Mouse (Mus musculus) B cell, adult 2 months (primary cell): ENCODE measurements around the gene Vmn1r37.
"Not testable (repeated sequence)": the region's sequence is repeated elsewhere in the genome, so short reads cannot be mapped to it uniquely, and the experiment has no call there.

Experiments
- DNase-seq, 2 experiments: peaks; one replicate each; pipeline ENCODE4 v3.0.0; 2022

Gene Vmn1r37

DNA sequence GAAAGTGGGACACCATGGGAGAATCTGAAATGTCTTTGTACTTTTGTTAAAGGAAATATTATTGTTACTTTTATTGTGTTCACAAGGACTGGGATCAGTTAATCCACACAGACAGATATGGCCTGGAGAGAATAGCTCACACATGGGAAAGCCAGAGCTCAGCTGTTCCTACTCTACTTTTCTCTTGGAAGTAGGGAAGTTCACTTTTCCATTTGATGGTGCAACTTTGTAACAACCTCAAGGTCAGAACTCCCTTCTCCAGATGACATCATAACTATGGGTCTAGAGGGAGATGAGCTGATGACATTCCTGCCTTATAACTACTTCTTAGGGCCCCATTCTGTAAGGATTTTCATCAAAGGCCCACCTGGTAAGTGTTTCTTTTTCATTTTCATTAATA is at the start of gene Vmn1r37:
Gene Vmn1r37, plus strand, starts transcription at position 301 of the 400 bp plus-strand sequence.
- DNase-seq: not testable (repeated sequence)

DNA sequence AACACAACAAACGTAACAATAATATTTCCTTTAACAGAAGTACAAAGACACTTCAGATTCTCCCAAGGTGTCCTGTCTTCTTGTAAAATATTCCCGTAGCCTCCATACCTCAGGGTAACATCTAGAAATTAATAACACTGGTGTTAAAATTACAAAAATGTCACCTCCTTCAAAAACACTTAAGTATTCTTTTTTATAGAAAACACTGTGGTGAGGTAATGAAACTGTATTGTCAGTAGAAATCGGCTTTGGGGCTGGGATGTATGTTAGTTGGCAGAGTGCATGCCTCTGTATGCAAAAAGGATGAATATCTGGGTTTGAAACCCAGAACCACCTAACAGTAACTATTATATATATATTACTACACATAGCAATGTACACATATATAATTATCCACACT is 43.4 kb upstream of the Vmn1r37 start, which contains the start of gene Vmn1r35:
Gene Vmn1r35, minus strand, starts transcription at position 101 of the 400 bp plus-strand sequence.
- DNase-seq: no peak

DNA sequence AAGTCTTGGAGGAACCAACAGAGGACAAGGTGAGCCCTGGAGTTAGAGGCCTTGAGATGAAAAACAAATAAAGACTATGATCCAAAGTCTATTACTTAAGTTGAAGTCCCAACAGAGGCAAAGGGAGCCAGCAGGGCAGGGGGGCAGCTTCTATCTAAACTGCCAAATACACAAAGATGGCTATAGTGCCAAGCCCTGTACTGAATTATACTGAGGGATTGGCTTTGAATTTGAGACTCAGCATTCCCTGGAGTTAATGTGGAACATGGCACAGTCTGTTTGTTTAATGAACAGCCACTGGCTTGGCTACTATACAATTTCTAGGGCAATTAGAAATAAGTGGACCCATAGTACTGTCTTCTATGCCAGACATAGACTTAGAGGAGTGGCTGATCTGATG is 20.3 kb upstream of the Vmn1r37 start:
- no peak for DNase-seq

- DNase-seq: no peak
Measured at GRCm38 (mm10) chr6:66713854-66714253, 15.3 kb upstream of the Vmn1r37 start.

GRCm38 (mm10) chr6:66719068-66719467 is 10.1 kb upstream of the Vmn1r37 start, which contains the start of gene Vmn1r36:
Gene Vmn1r36 (minus strand): TSS chr6:66719168.
- not testable (repeated sequence) for DNase-seq

- not testable (repeated sequence) for DNase-seq
Measured at GRCm38 (mm10) chr6:66782527-66782926, 53.3 kb downstream of the Vmn1r37 start, which contains the start of gene Vmn1r38. Gene Vmn1r38 (minus strand): TSS chr6:66782627.
